Mouse (Mus musculus) thymus, adult 2 months (tissue): ENCODE data around the gene Col17a1.

Source experiments
- CTCF ChIP-seq: fragments of 200-500 bp; IDR thresholded peaks from 2 replicates; pipeline ENCODE4 v1.5.1; 2012; ENCODE audit warnings: mild to moderate bottlenecking, control low read depth, low read length, moderate library complexity, borderline replicate concordance; ENCODE audit not compliant: control insufficient read depth, poor library complexity, insufficient read depth; ENCODE audit errors: extremely low read depth
- POLR2A ChIP-seq: fragments of 200-500 bp; IDR thresholded peaks from 2 replicates; pipeline ENCODE4 v1.6.1; 2012; ENCODE audit warnings: mild to moderate bottlenecking, low read length, control low read depth, moderate library complexity; ENCODE audit not compliant: control insufficient read depth, poor library complexity, insufficient read depth; ENCODE audit errors: extremely low read depth

DNA sequence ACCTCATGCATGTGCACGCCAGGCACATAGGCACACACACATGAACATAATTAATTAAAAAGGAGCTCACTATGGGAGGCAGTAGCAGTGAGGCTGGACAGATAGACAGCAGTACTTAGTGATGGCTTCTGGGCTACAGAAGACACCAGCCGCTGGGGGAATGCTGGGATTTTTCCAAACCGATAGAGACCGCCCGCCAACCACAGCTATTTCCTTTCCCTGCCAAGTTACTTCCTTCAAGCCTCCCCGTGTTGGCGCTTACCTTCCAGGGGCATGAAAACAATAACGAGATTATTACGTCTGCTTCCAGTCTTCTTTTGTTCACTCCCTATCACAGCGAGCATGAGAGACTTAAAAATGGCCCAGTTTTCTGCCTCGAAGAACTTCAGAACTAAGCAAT lies 5.2 kb upstream of the Col17a1 start:
- no peak for TF ChIP-seq CTCF
- no peak for TF ChIP-seq POLR2A
